Mouse (Mus musculus): ENCODE measurements at regions not wholly inside any gene's neighbourhood (a gene's known extent, or its start where the extent isn't known, plus 50 kb on each side); places are given as distances from the start of the nearest gene placed in this dataset.

- TF ChIP-seq CTCF (IDR thresholded peaks at IDR 0.05; ENCODE audit: low read depth) (no peak), EP300 (IDR thresholded peaks at IDR 0.05; ENCODE audit: low read depth) (no peak)
These were observed 185.8 kb upstream of the Rarb start for GRCm38 (mm10) chr14:17004714-17005113.

Measured in heart, postnatal 0 days (tissue).